Mouse (Mus musculus) cerebellum, adult 11-12 months (tissue): Measurements from ENCODE around the gene Nsmce4a.
"Not testable (repeated sequence)": the region's sequence is repeated elsewhere in the genome, so short reads cannot be mapped to it uniquely, and the experiment has no call there.

Experiments used
- DNase-seq: peaks from one replicate; pipeline ENCODE4 v3.0.0; 2022

The Nsmce4a gene

DNA sequence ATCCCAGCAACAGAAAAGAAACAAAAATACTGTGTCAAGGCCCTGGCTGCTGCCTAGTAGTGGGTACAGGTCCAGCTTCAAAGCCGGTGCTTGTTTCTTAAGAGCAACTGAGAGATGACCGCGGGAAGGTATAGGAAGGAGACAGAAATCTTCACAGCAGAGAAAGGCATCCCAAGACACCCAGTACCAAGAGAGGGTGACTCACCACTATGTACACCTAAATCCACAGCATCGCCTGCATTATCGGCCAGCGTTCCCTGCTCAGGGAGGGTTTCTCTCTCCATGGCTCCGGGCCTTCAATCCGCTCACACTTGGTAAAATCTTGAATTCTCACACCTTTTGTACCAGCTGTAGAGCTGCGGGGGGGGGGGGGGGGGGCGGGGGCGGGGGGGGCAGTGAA is at the start of gene Nsmce4a:
Gene Nsmce4a, minus strand, starts transcription at position 298 of the 400 bp plus-strand sequence.
- no peak for DNase-seq

DNA sequence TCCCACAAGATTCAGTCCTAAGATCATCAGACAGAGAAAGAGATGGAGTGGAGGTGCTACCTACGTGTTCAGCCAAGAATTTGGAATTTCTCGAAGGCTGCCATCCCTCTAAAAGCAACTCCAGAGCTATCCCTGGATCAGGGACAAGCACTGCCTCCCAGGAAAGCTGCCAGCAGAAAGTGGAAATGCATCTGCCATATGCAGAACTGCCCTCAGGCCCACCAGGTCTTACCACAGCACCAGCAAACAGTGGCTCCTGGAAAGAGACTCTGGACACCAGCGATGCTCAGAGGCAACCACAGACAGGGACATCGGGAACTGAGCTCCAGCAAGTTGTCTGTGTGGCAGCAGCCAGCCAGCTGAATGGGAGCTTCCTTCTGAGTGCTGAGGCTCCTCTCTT is 49.4 kb upstream of the Nsmce4a start:
- DNase-seq: no peak

DNA sequence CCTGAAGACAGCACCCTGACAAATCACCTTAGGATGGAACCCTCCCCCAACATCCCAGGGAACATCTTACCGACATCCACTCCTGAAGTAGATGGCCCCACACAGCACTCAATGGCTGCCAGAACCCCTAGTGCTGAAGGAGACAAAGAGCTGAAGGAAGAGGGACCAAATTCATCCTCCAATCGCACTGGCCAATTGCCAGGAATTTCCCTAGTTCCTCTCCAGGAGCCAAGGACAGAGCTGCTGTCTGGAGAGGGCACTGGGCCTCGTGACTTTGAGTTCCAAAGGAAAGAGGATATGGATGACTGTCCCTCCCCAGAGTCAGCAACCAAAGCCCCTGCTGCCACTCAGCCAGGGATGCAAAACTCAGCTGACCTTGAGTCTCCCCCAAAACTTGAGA is 49.0 kb upstream of the Nsmce4a start:
- DNase-seq: no peak

DNA sequence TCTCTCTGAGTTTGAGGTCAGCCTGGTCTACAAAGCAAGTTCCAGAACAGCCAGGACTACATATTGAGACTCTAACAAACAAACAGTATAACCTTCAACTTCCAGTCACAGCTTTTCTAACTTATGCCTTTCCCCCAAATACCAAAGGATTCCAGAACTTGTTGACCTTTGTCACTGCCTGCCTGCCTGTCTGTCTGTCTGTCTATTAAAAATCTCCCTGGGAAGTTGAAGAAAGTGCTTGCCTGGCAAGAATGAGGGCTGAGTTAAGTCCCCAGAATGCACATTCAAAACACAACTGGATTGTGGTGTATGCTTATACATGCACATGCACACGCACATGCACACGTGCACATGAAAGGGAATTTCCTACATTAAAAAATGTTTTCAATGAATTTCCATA is 48.1 kb upstream of the Nsmce4a start:
- no peak for DNase-seq

DNA sequence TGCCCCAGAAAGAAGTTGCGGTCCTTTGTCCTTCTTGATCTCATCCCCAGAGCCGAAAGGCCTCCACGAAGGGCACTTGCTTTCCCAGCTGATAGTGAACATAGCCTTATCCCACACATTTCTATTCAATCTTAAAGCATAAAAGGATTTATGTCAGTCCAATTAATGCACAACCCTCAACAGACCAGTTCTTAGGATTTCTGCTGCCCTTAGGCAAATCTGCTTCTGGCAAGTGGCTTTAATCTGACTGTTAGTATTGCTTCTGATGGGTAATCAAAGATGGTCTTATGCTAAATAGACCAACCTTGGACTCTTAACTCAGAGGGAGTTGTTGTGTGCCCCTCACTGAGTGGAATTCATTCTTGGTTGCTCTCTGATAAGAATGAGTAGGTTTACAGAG is 44.7 kb upstream of the Nsmce4a start:
- DNase-seq: no peak

DNA sequence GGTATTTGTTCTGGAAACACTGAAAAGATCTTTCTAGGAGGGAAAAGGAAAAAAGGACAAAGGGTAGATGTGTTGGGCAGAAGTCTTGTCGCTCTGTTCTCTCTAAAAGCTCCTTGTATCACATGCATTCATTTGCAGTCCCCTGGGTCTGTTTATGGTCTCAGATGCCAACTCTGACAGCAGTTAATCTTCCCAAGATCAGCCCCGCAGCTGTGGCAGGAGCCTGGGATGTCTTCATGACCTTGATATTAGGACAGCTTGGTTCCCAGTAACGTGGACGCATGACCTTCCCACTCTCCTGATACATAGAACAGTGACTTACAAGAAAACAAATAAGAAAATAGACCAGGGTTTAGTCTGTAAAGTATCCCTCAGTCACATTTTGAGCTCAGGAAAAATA is 41.1 kb upstream of the Nsmce4a start:
- no peak for DNase-seq

DNA sequence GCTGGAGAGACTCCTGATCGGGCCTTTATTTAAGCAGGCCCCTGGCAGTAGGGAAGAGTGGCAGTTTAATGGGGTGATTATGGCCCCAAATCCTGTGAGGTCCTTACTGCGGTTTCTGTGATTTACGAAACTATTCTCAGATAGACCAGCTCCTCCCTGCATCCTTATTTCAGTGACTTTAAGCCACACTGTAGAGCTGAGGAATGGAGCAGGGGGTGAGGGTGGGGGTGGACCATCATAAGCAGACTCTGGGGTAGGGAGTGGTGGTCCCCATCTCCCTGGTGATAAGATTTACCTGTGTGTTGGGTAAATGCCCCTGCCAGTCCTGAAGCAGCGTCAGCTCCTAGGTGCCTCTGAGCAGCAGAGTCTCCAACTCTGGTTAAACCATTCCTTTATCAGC is 34.0 kb upstream of the Nsmce4a start:
- no peak for DNase-seq

DNA sequence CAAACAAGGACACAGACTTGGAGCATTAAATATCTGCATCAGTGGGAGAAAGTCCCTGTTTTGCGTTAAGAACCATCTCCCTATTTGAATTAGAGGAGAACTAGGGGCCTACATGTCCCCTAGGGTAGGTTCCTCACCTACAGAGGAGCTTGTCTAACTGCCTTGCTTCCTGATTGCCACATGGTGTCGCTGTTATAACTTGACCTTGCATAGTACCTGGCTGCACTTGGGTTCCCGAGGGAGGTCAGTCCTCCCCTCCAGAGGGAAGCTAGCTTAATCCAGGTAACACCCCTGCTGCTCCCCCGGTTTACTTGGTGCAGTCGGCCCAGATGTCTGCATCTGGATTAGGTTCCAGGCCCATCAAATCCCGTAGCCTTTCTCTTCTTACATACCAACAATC is 32.2 kb upstream of the Nsmce4a start:
- DNase-seq: no peak

DNA sequence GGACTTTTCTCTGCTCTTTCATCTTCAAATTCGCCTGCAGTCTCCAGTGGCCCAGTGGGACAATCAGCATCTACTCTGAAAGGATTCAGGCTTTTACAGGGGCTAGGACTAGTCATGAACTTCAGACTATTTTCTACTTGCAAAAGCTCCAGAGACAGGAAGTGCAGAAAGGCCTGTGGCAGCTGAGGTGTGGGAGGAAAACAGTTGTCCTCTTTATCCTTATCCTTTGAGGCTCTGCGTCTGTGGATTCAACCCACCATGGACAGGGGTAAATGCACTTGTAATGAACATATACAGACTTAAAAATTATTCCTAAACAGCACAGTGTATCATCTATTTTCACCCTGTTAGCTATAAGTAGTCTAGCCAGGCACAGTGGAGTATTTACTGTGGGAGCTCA is 31.5 kb upstream of the Nsmce4a start:
- DNase-seq: no peak

DNA sequence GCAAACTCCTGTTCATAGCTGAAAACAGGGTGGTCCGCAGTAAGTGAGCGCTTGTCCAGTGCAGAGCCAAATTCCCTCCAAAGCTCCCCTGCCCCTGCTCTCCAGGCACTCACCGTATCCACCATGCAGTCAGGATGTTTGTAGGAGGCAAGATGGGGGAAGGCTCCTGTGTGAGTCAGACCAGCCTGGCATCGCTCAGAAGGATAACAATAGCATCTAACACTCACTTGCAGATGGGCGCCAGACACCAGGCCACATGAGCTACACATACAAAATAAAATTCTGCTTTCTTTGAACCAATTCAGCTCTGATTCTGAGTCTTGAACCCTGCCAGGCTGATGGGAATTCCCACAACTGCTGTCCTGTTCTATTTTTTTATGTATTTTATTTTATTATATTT is 30.6 kb upstream of the Nsmce4a start:
- DNase-seq: no peak

DNA sequence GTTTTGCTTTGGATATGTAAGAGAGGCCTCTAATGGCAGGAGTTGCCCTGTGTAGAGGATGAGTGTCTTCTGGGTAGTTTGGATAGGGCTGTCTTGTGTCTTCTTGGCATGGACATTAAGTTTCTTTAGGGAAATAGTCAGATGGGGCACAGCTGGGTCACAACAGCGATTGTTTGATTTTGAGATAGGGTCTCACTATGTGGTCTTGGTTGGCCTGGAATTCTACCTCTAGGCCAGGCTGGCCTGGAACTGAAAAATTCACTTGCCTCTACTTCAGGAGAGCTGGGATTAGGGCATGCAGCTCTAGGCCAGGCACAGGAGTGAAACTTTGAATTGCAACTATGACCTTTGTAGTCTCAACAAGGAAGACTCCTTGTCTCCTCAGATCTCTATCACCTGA is 29.9 kb upstream of the Nsmce4a start:
- no peak for DNase-seq

DNA sequence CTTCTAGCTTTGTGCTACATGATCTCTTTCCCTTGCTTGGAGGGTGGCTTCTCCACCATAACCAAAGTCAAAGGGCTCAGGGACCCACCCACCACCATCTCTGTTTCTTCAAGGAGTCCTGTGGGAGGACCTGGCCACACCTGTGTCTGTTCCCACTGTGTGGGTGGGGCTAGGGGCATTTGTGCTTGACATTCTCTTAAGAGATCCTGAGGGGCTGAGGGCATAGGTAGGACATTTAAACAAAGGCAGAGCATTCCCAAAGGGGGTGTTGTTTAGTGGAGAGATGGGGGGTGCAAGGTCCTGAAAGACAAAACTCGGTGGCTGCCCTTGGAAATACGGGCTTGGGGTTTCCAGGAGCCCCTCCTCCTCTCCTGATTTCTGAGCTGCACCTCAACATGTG is 27.6 kb upstream of the Nsmce4a start:
- no peak for DNase-seq

DNA sequence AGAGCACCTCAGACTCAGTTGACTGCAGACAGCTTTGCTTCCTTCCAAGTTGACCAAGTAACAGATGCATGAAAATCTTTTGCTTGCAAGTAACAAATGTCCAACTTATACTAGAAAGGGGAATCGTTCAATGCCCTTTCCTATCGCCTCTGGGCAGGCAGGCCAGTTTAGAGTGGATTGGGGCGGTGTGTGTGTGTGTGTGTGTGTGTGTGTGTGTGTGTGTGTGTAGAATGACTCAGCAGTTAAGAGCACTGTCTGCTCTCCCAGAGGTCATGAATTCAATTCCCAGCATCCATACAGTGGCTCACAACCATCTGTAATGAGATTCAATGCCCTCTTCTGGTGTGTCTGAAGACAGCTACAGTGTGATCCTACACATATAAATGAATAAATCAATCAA is 27.2 kb upstream of the Nsmce4a start:
- no peak for DNase-seq

DNA sequence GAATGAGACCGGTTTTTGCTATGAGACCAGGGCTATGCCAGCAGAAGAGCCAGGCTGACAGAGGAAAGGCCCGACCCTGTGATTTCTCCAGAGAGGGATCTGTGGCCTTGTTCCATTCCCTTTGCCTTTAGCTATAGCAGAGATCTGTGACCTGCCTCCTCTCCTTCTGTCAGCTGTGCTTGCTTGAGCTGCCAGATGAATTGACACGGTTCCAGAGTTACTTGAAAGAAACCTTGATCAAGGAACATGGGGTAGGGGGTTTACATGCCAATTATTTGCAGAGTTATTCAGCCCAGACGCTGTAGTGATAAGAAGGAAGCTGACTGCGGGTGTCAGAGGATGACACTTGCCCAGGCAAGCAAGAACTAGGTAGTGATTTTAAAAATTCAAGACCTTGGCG is 24.6 kb upstream of the Nsmce4a start:
- no peak for DNase-seq

DNA sequence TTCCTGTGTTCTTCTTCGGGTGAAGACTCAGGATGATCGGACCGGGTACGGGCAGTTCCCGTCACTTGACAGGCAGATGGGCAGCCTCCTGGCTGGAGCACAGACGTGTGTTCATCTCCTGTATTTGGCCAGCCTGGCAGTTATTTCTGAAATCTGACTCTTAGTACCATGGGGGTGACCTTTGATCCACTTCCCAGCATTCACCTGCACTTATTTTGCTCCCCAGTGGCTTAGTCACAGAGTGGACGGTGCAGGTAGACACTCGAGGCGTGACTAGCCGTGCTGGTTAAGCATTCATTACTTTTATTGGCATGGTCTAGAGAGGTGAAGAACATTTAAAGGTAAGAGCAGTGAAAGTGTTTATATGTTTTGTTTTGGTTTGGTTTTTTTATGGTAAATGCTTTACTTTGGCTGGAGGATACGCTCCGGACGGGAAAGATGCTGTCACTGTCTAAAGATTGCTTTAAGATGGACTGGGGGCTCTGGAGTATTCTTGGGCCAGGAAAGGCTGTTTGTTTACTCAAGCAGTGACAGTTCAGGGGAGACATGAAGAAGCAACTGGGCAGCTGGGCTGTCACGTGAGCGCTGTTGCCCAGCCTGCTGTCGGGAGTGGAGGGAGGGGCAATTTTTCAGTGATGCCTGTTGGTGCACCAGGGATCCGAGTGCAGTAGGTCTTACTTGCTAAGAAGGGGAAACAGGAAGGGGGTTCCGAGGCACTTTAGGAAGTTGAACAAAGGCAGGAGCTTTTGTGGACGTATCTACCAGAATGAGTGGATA is 23.3 kb upstream of the Nsmce4a start:
- not testable (repeated sequence) for DNase-seq

DNA sequence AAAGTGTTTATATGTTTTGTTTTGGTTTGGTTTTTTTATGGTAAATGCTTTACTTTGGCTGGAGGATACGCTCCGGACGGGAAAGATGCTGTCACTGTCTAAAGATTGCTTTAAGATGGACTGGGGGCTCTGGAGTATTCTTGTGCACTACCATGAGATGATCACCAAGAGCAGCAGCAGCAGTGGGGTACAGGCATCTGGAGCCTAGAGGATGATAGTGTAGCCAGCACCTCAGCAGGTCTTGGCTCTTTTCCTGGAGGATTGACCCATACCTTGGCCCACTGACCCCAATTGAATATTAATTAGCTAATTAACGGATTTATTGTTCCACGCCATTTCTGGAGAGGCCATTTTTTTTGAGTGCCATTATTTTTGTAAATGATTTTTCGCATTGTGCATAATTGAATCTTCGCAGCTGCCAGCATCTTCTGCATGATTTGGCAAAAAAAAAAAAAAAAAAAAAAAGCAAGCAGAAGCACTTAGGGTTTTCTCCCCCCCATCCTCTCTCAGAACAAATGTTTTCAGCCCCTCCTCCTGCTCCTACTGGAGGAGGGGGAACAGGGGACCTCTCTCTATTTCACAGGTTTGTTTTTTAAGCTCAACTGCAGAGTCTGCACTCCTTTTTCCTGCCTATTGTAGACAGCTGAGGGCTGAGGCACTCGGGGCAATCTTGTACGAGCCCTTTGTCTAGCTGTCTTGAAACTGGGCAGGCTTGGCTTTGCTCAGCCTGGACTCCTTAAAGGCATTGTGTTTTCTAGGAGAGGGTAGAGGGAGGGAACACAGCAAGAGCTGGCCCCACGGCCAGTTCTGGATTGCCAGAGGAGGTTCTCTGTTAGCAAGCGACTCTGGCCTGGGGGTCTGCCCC is 20.7 kb upstream of the Nsmce4a start:
- peak; percentile 24 for DNase-seq

DNA sequence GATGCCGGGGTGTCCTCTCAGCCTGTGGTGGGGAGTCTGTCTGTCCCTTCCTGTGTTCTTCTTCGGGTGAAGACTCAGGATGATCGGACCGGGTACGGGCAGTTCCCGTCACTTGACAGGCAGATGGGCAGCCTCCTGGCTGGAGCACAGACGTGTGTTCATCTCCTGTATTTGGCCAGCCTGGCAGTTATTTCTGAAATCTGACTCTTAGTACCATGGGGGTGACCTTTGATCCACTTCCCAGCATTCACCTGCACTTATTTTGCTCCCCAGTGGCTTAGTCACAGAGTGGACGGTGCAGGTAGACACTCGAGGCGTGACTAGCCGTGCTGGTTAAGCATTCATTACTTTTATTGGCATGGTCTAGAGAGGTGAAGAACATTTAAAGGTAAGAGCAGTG is 20.1 kb upstream of the Nsmce4a start:
- not testable (repeated sequence) for DNase-seq

DNA sequence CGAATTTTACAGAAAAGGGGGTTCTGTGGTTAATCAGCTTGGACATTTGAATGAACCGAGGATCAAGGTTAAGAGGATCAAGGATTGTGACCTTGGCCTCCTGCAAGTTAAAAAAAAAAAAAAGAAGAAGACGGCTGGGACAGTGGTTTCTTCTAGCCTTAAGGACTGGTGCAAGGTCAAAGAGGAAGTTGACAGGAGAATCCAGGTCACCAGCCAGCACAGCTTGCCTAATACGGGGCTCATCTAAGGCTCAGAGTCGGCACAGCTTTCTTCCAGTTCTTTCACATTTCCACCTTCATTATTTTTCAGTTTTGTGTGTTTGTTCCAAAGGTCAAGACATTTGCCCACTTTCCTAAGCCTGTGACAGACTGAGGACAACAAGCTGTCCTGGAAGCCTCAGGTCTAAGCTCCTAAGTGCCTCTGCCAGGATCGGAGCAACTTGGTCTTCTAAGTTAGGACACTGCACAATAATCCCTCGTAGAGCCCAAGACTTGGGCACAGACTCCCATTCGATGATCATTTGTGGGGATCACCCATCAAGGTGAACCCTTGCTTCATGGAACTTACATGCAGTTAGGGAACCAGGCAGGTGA is 18.0 kb upstream of the Nsmce4a start:
- DNase-seq: no peak

DNA sequence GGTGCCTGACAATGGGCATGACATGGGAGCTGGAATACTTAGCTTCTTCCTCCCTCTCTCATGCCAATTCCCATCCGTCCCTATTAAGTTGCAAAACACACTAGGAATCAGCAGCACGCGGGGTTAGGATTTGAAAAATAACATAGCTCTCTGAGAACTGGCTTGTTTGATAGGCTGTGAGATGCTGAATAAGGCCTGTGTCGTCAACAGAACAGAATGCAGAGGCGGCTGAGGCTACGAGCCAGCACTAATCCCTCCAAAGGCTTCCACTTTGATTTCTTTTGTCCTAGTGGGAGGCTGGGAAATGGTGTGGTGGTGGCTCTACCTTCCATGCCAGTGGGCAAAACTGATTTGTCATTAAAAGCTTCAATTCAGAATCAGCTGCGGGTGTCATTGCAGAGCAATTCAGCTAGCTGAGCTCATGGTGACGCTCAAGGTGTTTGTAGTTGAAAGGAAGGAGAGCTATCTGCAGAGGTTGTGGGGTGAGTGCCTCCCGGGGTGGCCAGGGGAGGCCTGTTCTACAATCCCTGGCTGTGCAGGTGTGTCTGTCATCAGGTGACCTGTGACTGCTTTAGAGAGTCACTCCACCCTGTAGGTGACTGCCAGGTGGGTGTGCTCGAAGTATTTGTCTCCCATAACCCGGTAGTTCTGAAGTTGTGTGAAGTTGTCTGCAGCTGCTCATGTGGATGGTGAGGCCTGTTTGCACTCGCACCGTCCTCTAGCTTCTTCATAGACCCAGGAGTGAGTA is 17.3 kb upstream of the Nsmce4a start:
- DNase-seq: no peak

DNA sequence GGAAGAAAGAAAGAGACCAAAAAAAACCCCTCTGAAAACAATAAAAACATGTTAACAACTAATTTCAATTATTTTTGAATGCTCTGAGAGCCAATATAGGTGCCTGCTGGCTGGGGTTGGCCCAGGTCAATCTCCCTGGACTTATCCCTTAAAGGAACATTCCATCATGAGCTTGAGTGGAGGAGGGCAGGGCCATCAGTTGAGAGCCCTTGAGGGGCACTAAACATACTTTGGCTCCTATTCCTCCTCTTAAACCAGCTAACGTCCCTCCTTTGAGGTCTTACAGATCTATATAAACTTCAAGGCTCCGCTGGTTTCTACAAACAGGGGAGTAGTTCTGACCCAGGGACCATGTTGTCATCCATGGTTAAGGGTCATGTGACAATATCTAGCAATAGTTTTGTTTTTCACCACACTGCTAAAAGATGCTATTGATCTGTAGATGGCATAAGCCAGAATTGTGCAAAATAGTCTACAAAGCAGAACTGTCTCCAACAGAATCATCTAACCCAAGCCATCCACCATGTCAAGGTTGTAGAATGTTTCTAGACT is 13.7 kb upstream of the Nsmce4a start:
- no peak for DNase-seq

DNA sequence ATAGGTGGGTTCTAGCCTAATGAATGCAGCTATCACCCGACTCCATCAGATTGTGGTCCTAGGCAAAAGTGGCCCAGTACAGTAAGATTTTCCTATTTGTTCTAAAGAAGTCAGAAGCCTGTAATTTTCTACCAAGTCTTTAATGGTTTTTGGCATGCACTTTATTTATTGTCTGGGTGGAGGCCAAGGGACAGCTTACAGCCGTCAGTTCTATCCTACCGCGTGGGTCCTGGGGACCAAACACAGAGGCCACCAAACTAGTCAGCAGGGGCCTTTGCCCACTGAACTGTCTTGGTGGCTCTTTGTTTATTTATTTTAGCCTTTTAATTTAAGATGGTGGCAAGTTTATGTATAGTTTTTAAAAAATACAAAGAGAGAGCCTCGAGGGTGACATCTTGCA is 5.7 kb upstream of the Nsmce4a start:
- no peak for DNase-seq

DNA sequence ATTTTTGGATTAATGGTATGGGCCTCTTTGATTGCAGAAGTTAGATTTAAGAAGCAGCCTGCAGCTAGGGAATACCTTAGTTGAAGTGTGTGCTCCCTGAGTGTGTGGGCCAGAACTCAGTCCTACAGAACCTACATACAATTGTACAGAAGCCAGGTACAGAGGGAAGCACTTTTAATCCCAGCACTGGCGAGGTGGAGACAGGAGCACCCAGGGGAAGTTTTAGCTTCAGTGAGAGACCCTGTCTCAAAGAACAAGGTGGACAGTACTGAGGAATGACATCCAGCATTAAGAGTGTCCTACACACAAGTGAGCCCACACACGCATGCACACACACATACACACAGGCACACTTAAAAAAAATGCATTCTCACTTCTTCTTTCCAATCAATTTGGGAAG is 5.1 kb upstream of the Nsmce4a start:
- DNase-seq: no peak
